Mouse (Mus musculus): ENCODE measurements around the gene Esrra. TPM values are rescaled to one million over a fixed set of nuclear protein-coding genes. Genes with fewer than 3 reads are reported as not detected.

The Esrra gene
- polyA plus RNA-seq, 1 experiment from 2014 or later: 3.1 TPM

- H3K9me3 ChIP-seq (ENCODE audit: low read depth, low read length): no peaks in the 10 kb centered on the region
- no peak for ATAC-seq (ENCODE audit: insufficient read depth)
- no peak overlapping the region for H3K4me3 ChIP-seq (ENCODE audit: low read depth, low read length)
- WGBS: 55% methylated on average over 4 of the region's 4 CpGs
- no peak for DNase-seq
- no peak overlapping the region for H3K9ac ChIP-seq
- no peak for TF ChIP-seq CTCF (IDR thresholded peaks at IDR 0.05; ENCODE audit: low read depth)
- H3K27me3 ChIP-seq (ENCODE audit: insufficient read depth, low read length): no peaks in the 10 kb centered on the region
- H3K4me1 ChIP-seq (ENCODE audit: insufficient read depth): no peaks in the 10 kb centered on the region
- no peak overlapping the region for H3K4me2 ChIP-seq
- H3K36me3 ChIP-seq (ENCODE audit: insufficient read depth): no peaks in the 10 kb centered on the region
- no peak overlapping the region for H3K27ac ChIP-seq (ENCODE audit: low read depth)
Observed at GRCm38 (mm10) chr19:6892512-6892911, 29.1 kb downstream of the Esrra start.

- Histone ChIP-seq H3K4me1 (ENCODE audit: insufficient read depth) (no peaks in the 10 kb centered on the region), H3K4me3 (ENCODE audit: low read depth, low read length) (no peak overlapping the region), H3K27ac (ENCODE audit: low read depth) (no peak overlapping the region), H3K27me3 (ENCODE audit: insufficient read depth, low read length) (no peaks in the 10 kb centered on the region), H3K9me3 (ENCODE audit: low read depth, low read length) (peaks cover 3% of the 10 kb centered on the region; the same call in 1 of the 2 replicates), H3K9ac (no peak overlapping the region), H3K4me2 (no peak overlapping the region), H3K36me3 (ENCODE audit: insufficient read depth) (no peaks in the 10 kb centered on the region)
- WGBS: 78% methylated on average over 4 of the region's 4 CpGs
- ATAC-seq (ENCODE audit: insufficient read depth): no peak
- DNase-seq: no peak
- no peak for TF ChIP-seq CTCF (IDR thresholded peaks at IDR 0.05; ENCODE audit: low read depth)
Observed at GRCm38 (mm10) chr19:6877965-6878364, 43.6 kb downstream of the Esrra start.

GRCm38 (mm10) chr19:6876799-6877198, 44.8 kb downstream of the Esrra start:
- DNase-seq (no peak), ATAC-seq (ENCODE audit: insufficient read depth) (no peak)
- Histone ChIP-seq H3K27me3 (ENCODE audit: insufficient read depth, low read length) (no peaks in the 10 kb centered on the region), H3K4me1 (ENCODE audit: insufficient read depth) (no peaks in the 10 kb centered on the region), H3K4me3 (ENCODE audit: low read depth, low read length) (no peak overlapping the region), H3K4me2 (no peak overlapping the region), H3K9ac (no peak overlapping the region), H3K27ac (ENCODE audit: low read depth) (no peak overlapping the region), H3K36me3 (ENCODE audit: insufficient read depth) (no peaks in the 10 kb centered on the region), H3K9me3 (ENCODE audit: low read depth, low read length) (peaks cover 3% of the 10 kb centered on the region; the same call in 1 of the 2 replicates)
- no peak for TF ChIP-seq CTCF (IDR thresholded peaks at IDR 0.05; ENCODE audit: low read depth)

- no peaks in the 10 kb centered on the region for H3K27me3 ChIP-seq (ENCODE audit: insufficient read depth, low read length)
- DNase-seq (no peak), ATAC-seq (ENCODE audit: insufficient read depth) (no peak)
- H3K9me3 ChIP-seq (ENCODE audit: low read depth, low read length): peaks cover 3% of the 10 kb centered on the region; the same call in 1 of the 2 replicates
- H3K27ac ChIP-seq (ENCODE audit: low read depth): no peak overlapping the region
- H3K4me2 ChIP-seq: no peak overlapping the region
- H3K36me3 ChIP-seq (ENCODE audit: insufficient read depth): no peaks in the 10 kb centered on the region
- no peak overlapping the region for H3K9ac ChIP-seq
- 83% methylated on average over 6 of the region's 6 CpGs for WGBS
- no peaks in the 10 kb centered on the region for H3K4me1 ChIP-seq (ENCODE audit: insufficient read depth)
- no peak for TF ChIP-seq CTCF (IDR thresholded peaks at IDR 0.05; ENCODE audit: low read depth)
- no peak overlapping the region for H3K4me3 ChIP-seq (ENCODE audit: low read depth, low read length)
Observed at GRCm38 (mm10) chr19:6875834-6876233, 45.8 kb downstream of the Esrra start.

- WGBS: 84% methylated on average over 1 of the region's 1 CpGs
- Histone ChIP-seq H3K4me2 (no peak overlapping the region), H3K36me3 (ENCODE audit: insufficient read depth) (no peaks in the 10 kb centered on the region), H3K4me1 (ENCODE audit: insufficient read depth) (no peaks in the 10 kb centered on the region), H3K27me3 (ENCODE audit: insufficient read depth, low read length) (no peaks in the 10 kb centered on the region), H3K9ac (no peak overlapping the region), H3K4me3 (ENCODE audit: low read depth, low read length) (no peak overlapping the region), H3K27ac (ENCODE audit: low read depth) (no peak overlapping the region), H3K9me3 (ENCODE audit: low read depth, low read length) (no peaks in the 10 kb centered on the region)
- TF ChIP-seq CTCF (IDR thresholded peaks at IDR 0.05; ENCODE audit: low read depth): no peak
- ATAC-seq (ENCODE audit: insufficient read depth) (no peak), DNase-seq (no peak)
Observed at GRCm38 (mm10) chr19:6874257-6874656, 47.4 kb downstream of the Esrra start.

- Histone ChIP-seq H3K4me3 (ENCODE audit: low read depth, low read length) (no peak overlapping the region), H3K36me3 (ENCODE audit: insufficient read depth) (no peaks in the 10 kb centered on the region), H3K27me3 (ENCODE audit: insufficient read depth, low read length) (no peaks in the 10 kb centered on the region), H3K9ac (no peak overlapping the region), H3K27ac (ENCODE audit: low read depth) (no peak overlapping the region), H3K4me2 (no peak overlapping the region), H3K4me1 (ENCODE audit: insufficient read depth) (no peaks in the 10 kb centered on the region), H3K9me3 (ENCODE audit: low read depth, low read length) (no peaks in the 10 kb centered on the region)
- ATAC-seq (ENCODE audit: insufficient read depth): no peak
- no peak for DNase-seq
- WGBS: 73% methylated on average over 3 of the region's 3 CpGs
- TF ChIP-seq CTCF (IDR thresholded peaks at IDR 0.05; ENCODE audit: low read depth): no peak
Observed at GRCm38 (mm10) chr19:6872701-6873100, 48.9 kb downstream of the Esrra start.

GRCm38 (mm10) chr19:6871574-6872271, 49.9 kb downstream of the Esrra start:
- no peaks in the 10 kb centered on the region for H3K27me3 ChIP-seq (ENCODE audit: insufficient read depth, low read length)
- no peaks in the 10 kb centered on the region for H3K4me1 ChIP-seq (ENCODE audit: insufficient read depth)
- DNase-seq (peak; percentile 41), ATAC-seq (ENCODE audit: insufficient read depth) (no peak)
- peak; percentile 67 for TF ChIP-seq CTCF (IDR thresholded peaks at IDR 0.05; ENCODE audit: low read depth)
- WGBS: 66% methylated on average over 5 of the region's 5 CpGs
- no peak overlapping the region for H3K27ac ChIP-seq (ENCODE audit: low read depth)
- H3K4me3 ChIP-seq (ENCODE audit: low read depth, low read length): no peak overlapping the region
- no peaks in the 10 kb centered on the region for H3K9me3 ChIP-seq (ENCODE audit: low read depth, low read length)
- H3K9ac ChIP-seq: no peak overlapping the region
- no peaks in the 10 kb centered on the region for H3K36me3 ChIP-seq (ENCODE audit: insufficient read depth)
- no peak overlapping the region for H3K4me2 ChIP-seq
